Mouse (Mus musculus) G1E-ER4 (cell line): Measurements from ENCODE around the gene Idnk. TPM values are rescaled to one million over a fixed set of nuclear protein-coding genes. Genes with fewer than 3 reads are reported as not detected.

Experiments used
- GATA1 ChIP-seq: IDR thresholded peaks from one replicate; pipeline ENCODE4 v1.8.0; 2012; ENCODE audit warnings: low read length, inconsistent platforms
- polyA plus RNA-seq: library from polyadenylated mRNA; stranded (reverse); fragments of >175 nt; gene quantifications from 2 replicates; pipeline ENCODE4 v1.2.3, GENCODE M21; 2012

Idnk gene
- polyA plus RNA-seq, 1 experiment, result 15.3 TPM

GRCm38 (mm10) chr13:58128396-58128767 lies 29.1 kb upstream of the Idnk start, which contains the start of gene Hnrnpa0:
Gene Hnrnpa0, minus strand, starts transcription at chr13:58128556.
- TF ChIP-seq GATA1, result no peak

- TF ChIP-seq GATA1, result no peak
Measured at GRCm38 (mm10) chr13:58128768-58129671, 28.4 kb upstream of the Idnk start.

GRCm38 (mm10) chr13:58129687-58130246 lies 27.7 kb upstream of the Idnk start:
- TF ChIP-seq GATA1, result no peak

- TF ChIP-seq GATA1, result no peak
Measured at GRCm38 (mm10) chr13:58131692-58132091, 25.8 kb upstream of the Idnk start.

GRCm38 (mm10) chr13:58147760-58148159 lies 9.7 kb upstream of the Idnk start:
- no peak for TF ChIP-seq GATA1

GRCm38 (mm10) chr13:58148256-58148831 lies 9.1 kb upstream of the Idnk start:
- no peak for TF ChIP-seq GATA1

GRCm38 (mm10) chr13:58149033-58149558 lies 8.4 kb upstream of the Idnk start:
- no peak for TF ChIP-seq GATA1

- TF ChIP-seq GATA1, result no peak
Measured at GRCm38 (mm10) chr13:58149629-58150028, 7.8 kb upstream of the Idnk start.

- TF ChIP-seq GATA1, result no peak
Measured at GRCm38 (mm10) chr13:58150442-58150841, 7.0 kb upstream of the Idnk start.

GRCm38 (mm10) chr13:58156031-58156430 lies 1.4 kb upstream of the Idnk start:
- no peak for TF ChIP-seq GATA1

GRCm38 (mm10) chr13:58157036-58157435 lies 413 bp upstream of the Idnk start:
- TF ChIP-seq GATA1, result no peak

- TF ChIP-seq GATA1, result no peak
Measured at GRCm38 (mm10) chr13:58158099-58158912, 857 bp downstream of the Idnk start.

GRCm38 (mm10) chr13:58160761-58161160 lies 3.3 kb downstream of the Idnk start:
- no peak for TF ChIP-seq GATA1

- TF ChIP-seq GATA1, result no peak
Measured at GRCm38 (mm10) chr13:58163343-58163742, 5.9 kb downstream of the Idnk start.

GRCm38 (mm10) chr13:58168119-58168518 lies 10.7 kb downstream of the Idnk start:
- TF ChIP-seq GATA1, result no peak
